Mouse (Mus musculus) limb, embryonic 14.5 days (tissue): ENCODE data around the gene 4930519G04Rik. TPM values are rescaled to one million over a fixed set of nuclear protein-coding genes. Genes with fewer than 3 reads are reported as not detected.

ENCODE experiments used
- ATAC-seq: fragments of 200-750 bp; cut with Nextera tagmentation; 2 replicates; pipeline ENCODE4 v1.8.0; 2017; ENCODE audit warnings: low read depth, moderate number of reproducible peaks, moderate TSS enrichment; ENCODE audit not compliant: low FRiP score
- DNase-seq: peaks from one replicate; pipeline ENCODE4 v3.0.0-alpha.2; 2015; ENCODE audit warnings: low spot score
- H3K27ac ChIP-seq: fragments of 300-500 bp; sonication (generic); replicated peaks from 2 replicates; pipeline ENCODE4 v1.5.1; 2014; ENCODE audit warnings: low read depth, mild to moderate bottlenecking, low read length, moderate library complexity, mixed read lengths
- H3K27me3 ChIP-seq: fragments of 300-500 bp; sonication (generic); 2 replicates; pipeline ENCODE4 v1.6.1; 2014; ENCODE audit warnings: low read length, mixed read lengths; ENCODE audit not compliant: control insufficient read depth, insufficient read depth
- H3K36me3 ChIP-seq: fragments of 300-500 bp; sonication (generic); 2 replicates; pipeline ENCODE4 v1.6.1; 2014; ENCODE audit warnings: mild to moderate bottlenecking, low read length, moderate library complexity, mixed read lengths; ENCODE audit not compliant: control insufficient read depth, insufficient read depth
- H3K4me1 ChIP-seq: fragments of 300-500 bp; sonication (generic); 2 replicates; pipeline ENCODE4 v1.6.1; 2014; ENCODE audit warnings: antibody characterized with exemption, low read length, mixed read lengths; ENCODE audit not compliant: control insufficient read depth, insufficient read depth
- H3K4me2 ChIP-seq: fragments of 300-500 bp; sonication (generic); replicated peaks from 2 replicates; pipeline ENCODE4 v1.6.1; 2014; ENCODE audit warnings: low read depth, mild to moderate bottlenecking, low read length, moderate library complexity; ENCODE audit not compliant: severe bottlenecking
- H3K4me3 ChIP-seq: fragments of 300-500 bp; sonication (generic); replicated peaks from 2 replicates; pipeline ENCODE4 v1.5.1; 2014; ENCODE audit warnings: low read length
- H3K9ac ChIP-seq: fragments of 300-500 bp; sonication (generic); 2 replicates; pipeline ENCODE4 v1.6.1; 2014; ENCODE audit warnings: mild to moderate bottlenecking, low read depth, low read length, moderate library complexity; ENCODE audit not compliant: severe bottlenecking
- H3K9me3 ChIP-seq: fragments of 300-500 bp; sonication (generic); 2 replicates; pipeline ENCODE4 v1.6.1; 2016; ENCODE audit warnings: low read length; ENCODE audit not compliant: control insufficient read depth
- POLR2A ChIP-seq: fragments of 200-500 bp; IDR thresholded peaks from 2 replicates; pipeline ENCODE4 v1.8.0; 2012; ENCODE audit warnings: inconsistent platforms, mild to moderate bottlenecking, moderate library complexity, borderline replicate concordance; ENCODE audit not compliant: insufficient read depth, insufficient read length; ENCODE audit errors: extremely low read depth
- WGBS: fragments of 180-500 bp; shearing (Covaris S2); extraction: QIAGEN DNeasy Blood & Tissue Kit; methylation state at CpG from one replicate; pipeline ENCODE4 v1.1.7; 2014; 5-methylcytosine and 5-hydroxymethylcytosine counted together
- polyA plus RNA-seq, 2 experiments: library from polyadenylated mRNA; depleted of rRNA in 1 of 2; stranded (reverse) in 1 of 2; unstranded in 1 of 2; fragments of >200 nt; fragmentation: Nextera tagmentation in 1 of 2; extraction: Ambion mirVana in 1 of 2; gene quantifications; 2 replicates each; pipeline versions ENCODE4 v1.2.1 to v1.2.3; 2012 to 2014

Gene 4930519G04Rik
- polyA plus RNA-seq, 2 experiments: not detected

DNA sequence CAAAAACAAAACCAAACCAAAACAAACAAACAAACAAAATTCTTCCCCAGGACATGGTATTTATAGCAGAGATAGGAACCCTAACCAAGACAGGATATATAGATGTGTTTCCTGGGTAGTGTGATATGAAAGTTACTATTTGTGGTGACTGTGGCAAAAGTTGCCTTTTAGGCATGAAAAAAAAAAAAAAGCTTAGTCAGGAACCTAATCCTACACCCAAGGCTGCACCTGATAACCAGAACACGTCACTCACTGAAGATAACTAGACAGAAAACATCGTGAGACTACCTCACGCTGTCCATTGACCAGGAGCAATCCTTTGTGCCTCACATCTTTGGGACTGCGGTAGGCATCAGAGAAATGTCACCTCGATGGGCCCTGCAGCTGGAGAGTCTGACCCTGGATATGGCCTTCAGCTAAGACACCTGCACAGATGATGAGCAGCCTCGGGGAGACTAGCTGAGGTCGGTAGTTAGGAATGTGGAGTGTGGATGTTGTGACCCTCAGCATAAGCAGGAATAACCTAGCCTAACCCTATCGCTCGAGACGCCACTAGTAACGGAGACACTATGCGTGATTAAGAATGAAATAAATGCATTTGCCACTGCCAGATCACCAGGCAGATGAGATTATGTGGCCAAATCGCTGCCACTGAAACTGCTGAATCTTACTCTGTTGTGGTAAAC is 43.4 kb downstream of the 4930519G04Rik start, which contains the start of gene Oasl2:
Oasl2 (plus strand) TSS at position 249 of the 686 bp plus-strand sequence.
- no peak for ATAC-seq
- Histone ChIP-seq H3K9ac (0 out of 2 replicates have a peak within 1 kb of the TSS, but pooled peaks have one; percentile 28), H3K4me3 (no peak within 1 kb of the TSS; the same call in 1 of the 2 replicates), H3K27me3 (no peaks in the 10 kb centered on the region), H3K36me3 (no peaks in the 10 kb centered on the region), H3K27ac (no peak within 1 kb of the TSS), H3K9me3 (no peaks in the 10 kb centered on the region), H3K4me2 (0 out of 2 replicates have a peak within 1 kb of the TSS, but pooled peaks have one; percentile 26), H3K4me1 (0 out of 2 replicates have a peak, but pooled peaks cover 3% of the 10 kb centered on the region)
- WGBS: 70% methylated on average over 13 of the region's 13 CpGs
- TF ChIP-seq POLR2A: no peak
- no peak for DNase-seq

DNA sequence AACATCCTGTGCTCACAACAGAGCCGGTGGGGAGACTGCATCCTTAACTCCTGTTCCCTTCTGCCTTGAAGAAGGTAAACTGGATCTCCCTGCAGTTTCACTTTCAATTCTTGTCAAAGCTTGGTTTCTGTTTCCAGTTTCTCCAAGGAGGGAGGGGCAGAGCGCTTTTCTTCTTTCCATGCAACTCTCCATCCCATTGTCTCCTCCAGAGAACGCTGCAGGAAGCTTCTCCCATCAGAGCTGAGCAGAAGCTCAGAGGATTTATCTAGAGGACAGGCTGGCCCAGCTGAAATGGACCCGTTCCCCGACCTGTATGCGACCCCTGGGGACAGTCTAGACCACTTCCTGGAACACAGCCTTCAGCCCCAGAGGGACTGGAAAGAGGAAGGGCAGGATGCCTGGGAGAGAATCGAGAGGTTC is 43.9 kb downstream of the 4930519G04Rik start:
- H3K4me3 ChIP-seq: no peak overlapping the region; the same call in 1 of the 2 replicates

DNA sequence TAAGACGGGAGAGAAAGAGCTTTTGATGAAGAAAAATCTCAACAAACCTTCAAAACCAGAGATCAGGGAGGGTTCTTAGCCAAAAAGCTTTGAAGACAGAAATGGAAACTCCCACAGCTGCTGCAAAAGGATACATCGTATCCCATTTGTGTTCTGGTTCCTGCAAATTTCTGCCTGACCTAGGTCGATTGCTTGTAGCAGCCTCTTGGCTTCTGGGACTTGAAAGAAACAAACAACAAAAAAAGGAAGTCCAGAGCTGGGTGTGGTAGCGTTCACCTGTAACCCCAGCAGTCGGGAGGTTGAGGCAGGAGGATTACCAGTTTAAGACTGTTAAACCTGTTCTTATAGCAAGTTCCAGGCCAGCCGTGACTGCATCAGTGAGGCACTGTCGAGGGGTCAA is 45.4 kb downstream of the 4930519G04Rik start:
- Histone ChIP-seq H3K4me2 (no peak overlapping the region), H3K27me3 (no peaks in the 10 kb centered on the region), H3K36me3 (no peaks in the 10 kb centered on the region), H3K4me3 (no peak overlapping the region), H3K27ac (no peak overlapping the region), H3K4me1 (0 out of 2 replicates have a peak, but pooled peaks cover 3% of the 10 kb centered on the region), H3K9ac (no peak overlapping the region), H3K9me3 (no peaks in the 10 kb centered on the region)
- 78% methylated on average over 7 of the region's 7 CpGs for WGBS
- TF ChIP-seq POLR2A: no peak
- DNase-seq (no peak), ATAC-seq (no peak)

More for the DNA sequence above, 43.9 kb downstream of the 4930519G04Rik start:
- Histone ChIP-seq H3K4me2 (0 out of 2 replicates have a peak overlapping the region, but pooled peaks have one; percentile 26), H3K27me3 (no peaks in the 10 kb centered on the region), H3K9me3 (no peaks in the 10 kb centered on the region), H3K9ac (0 out of 2 replicates have a peak overlapping the region, but pooled peaks have one; percentile 28), H3K4me1 (0 out of 2 replicates have a peak, but pooled peaks cover 3% of the 10 kb centered on the region), H3K27ac (no peak overlapping the region), H3K36me3 (no peaks in the 10 kb centered on the region)
- no peak for ATAC-seq
- TF ChIP-seq POLR2A: no peak
- DNase-seq: no peak
- 13% methylated on average over 7 of the region's 7 CpGs for WGBS

DNA sequence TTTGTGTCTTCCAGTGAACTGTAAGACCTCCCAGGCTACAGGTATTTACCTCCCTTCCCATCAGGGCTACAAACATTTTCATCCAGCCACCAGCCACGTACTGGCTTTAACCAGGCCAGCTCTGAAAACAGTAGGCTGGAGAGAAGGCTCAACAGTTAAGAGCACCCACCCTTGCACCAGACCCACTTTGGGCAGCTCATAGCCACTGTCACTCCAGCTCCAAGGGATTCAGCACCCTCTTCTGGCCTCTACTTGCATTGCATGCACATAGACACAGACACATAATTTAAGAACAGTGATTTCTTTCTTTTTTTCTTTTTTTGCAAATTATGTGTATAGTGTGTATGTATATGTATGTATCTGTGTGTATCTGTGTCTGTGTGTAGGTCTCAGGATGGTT is 48.9 kb downstream of the 4930519G04Rik start:
- no peaks in the 10 kb centered on the region for H3K27me3 ChIP-seq
- no peak overlapping the region for H3K9ac ChIP-seq
- H3K27ac ChIP-seq: no peak overlapping the region
- no peaks in the 10 kb centered on the region for H3K9me3 ChIP-seq
- H3K4me3 ChIP-seq: no peak overlapping the region
- TF ChIP-seq POLR2A: no peak
- H3K4me1 ChIP-seq: 0 out of 2 replicates have a peak, but pooled peaks cover under 1% of the 10 kb centered on the region
- DNase-seq (peak; percentile 13), ATAC-seq (no peak)
- H3K36me3 ChIP-seq: no peaks in the 10 kb centered on the region
- 64% methylated on average over 1 of the region's 1 CpGs for WGBS
- no peak overlapping the region for H3K4me2 ChIP-seq

DNA sequence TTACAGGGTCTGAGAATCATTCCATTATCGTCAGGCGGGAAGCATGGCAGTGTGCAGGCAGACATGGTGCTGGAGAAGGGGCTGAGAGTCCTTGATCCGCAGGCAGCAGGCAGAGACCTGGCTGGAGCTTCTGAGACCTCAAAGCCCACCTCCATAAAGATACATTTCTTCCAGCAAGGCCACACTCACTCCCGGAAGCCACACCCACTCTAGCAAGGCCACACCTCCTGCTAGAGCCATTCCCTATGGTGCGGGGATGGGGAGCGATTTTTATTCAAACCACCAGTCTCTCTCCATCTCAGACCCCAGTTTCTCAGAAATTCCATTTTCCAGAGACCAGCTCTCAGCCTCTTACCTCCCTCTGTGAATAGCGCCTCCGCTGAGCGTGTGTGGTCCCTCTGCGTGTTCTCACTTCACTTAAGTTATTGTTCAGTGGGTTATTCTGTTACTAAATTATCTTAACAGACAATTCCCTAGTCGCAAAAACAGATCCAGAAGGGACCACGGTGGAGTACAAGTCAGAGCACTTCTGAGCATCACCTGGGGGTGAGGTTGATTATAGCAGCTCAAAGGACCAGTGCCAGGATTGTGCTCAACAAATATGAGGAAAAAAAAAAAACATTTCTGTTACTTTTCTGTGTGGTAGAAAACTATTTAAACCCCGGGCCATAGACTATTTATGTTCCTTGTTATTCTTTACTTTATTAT is 55.3 kb downstream of the 4930519G04Rik start:
- TF ChIP-seq POLR2A: no peak
- DNase-seq: no peak
- Histone ChIP-seq H3K36me3 (no peaks in the 10 kb centered on the region), H3K4me3 (no peak overlapping the region), H3K9me3 (no peaks in the 10 kb centered on the region), H3K9ac (no peak overlapping the region), H3K27me3 (no peaks in the 10 kb centered on the region), H3K4me2 (no peak overlapping the region), H3K4me1 (no peaks in the 10 kb centered on the region), H3K27ac (no peak overlapping the region)
- no peak for ATAC-seq
- WGBS: 45% methylated on average over 13 of the region's 13 CpGs
